24 mouse cellular contexts compared by ENCODE assay signal in genomic region chr14:28099084-28099483, GRCm38 (mm10).
DNase-seq lines count a peak whose midpoint lies in the region; ATAC-seq and TF ChIP-seq lines count a peak whose summit lies in the region.
"Had no signal": no experiment of that assay in that cellular context is flagged by ENCODE, and none has a peak within 500 bp of the region (broad histone marks: within the 10 kb centered on the region; RNA-seq: fewer than 3 reads in every experiment).

No protein-coding gene starts in this region.

- H3K27ac ChIP-seq in intestine, embryonic 15.5 days = no peak overlapping the region
- H3K27ac ChIP-seq in intestine, embryonic 16.5 days (ENCODE audit: low read length) = no peak overlapping the region
- no peak overlapping the region for H3K27ac ChIP-seq in kidney, adult 2 months (ENCODE audit: insufficient read depth, low read depth, low read length)
- H3K27ac ChIP-seq in intestine, postnatal 0 days (ENCODE audit: low read depth, low read length) = no peak overlapping the region
- H3K27ac ChIP-seq: embryonic facial prominence, embryonic 10.5 days; embryonic facial prominence, embryonic 12.5 days; forebrain, embryonic 13.5 days had no signal

- H3K9me3 ChIP-seq in intestine, embryonic 15.5 days = no peaks in the 10 kb centered on the region
- no peaks in the 10 kb centered on the region for H3K9me3 ChIP-seq in intestine, embryonic 16.5 days (ENCODE audit: control insufficient read depth, low read length)
- H3K9me3 ChIP-seq in intestine, postnatal 0 days (ENCODE audit: control insufficient read depth) = no peaks in the 10 kb centered on the region
- H3K9me3 ChIP-seq: embryonic facial prominence, embryonic 10.5 days; embryonic facial prominence, embryonic 12.5 days; forebrain, embryonic 13.5 days had no signal

- peak; percentile 59; the same call in 1 of the 2 replicates for ATAC-seq in intestine, embryonic 15.5 days
- no peak for ATAC-seq in intestine, embryonic 16.5 days
- ATAC-seq in intestine, postnatal 0 days = peak; percentile 73
- ATAC-seq: activated CD4-positive, CD25-positive, alpha-beta regulatory T cell, adult 4 months; CD4-positive, CD25-positive, alpha-beta regulatory T cell, adult 4 months; forebrain, embryonic 13.5 days; Patski had no signal

- no peaks in the 10 kb centered on the region for H3K36me3 ChIP-seq in intestine, embryonic 15.5 days
- H3K36me3 ChIP-seq in intestine, embryonic 16.5 days (ENCODE audit: control insufficient read depth, insufficient read depth, low read length) = no peaks in the 10 kb centered on the region
- H3K36me3 ChIP-seq in kidney, adult 2 months (ENCODE audit: control insufficient read depth, insufficient read depth, low read length) = no peaks in the 10 kb centered on the region
- H3K36me3 ChIP-seq in intestine, postnatal 0 days (ENCODE audit: control insufficient read depth, insufficient read depth) = no peaks in the 10 kb centered on the region
- H3K36me3 ChIP-seq: embryonic facial prominence, embryonic 10.5 days; embryonic facial prominence, embryonic 12.5 days; G1E had no signal

- H3K4me3 ChIP-seq in intestine, embryonic 15.5 days (replicated peaks) = no peak overlapping the region
- H3K4me3 ChIP-seq in intestine, embryonic 16.5 days (ENCODE audit: low read length) = no peak overlapping the region
- no peak overlapping the region for H3K4me3 ChIP-seq in kidney, adult 2 months (ENCODE audit: insufficient read depth, low read depth, low read length)
- no peak overlapping the region for H3K4me3 ChIP-seq in intestine, postnatal 0 days (ENCODE audit: low read depth, low read length)
- H3K4me3 ChIP-seq: embryonic facial prominence, embryonic 10.5 days; embryonic facial prominence, embryonic 12.5 days; forebrain, embryonic 13.5 days had no signal

- TF ChIP-seq POLR2A in kidney, adult 2 months (IDR thresholded peaks at IDR 0.05; ENCODE audit: low read depth, low read length) = no peak

- no peak overlapping the region for H3K9ac ChIP-seq in intestine, embryonic 15.5 days
- H3K9ac ChIP-seq in intestine, embryonic 16.5 days (ENCODE audit: low read depth, low read length) = no peak overlapping the region
- H3K9ac ChIP-seq in intestine, postnatal 0 days (ENCODE audit: low read depth, low read length) = no peak overlapping the region
- H3K9ac ChIP-seq: embryonic facial prominence, embryonic 12.5 days; forebrain, embryonic 13.5 days had no signal

- TF ChIP-seq CTCF in kidney, adult 2 months (conservative IDR thresholded peaks at IDR 0.05; ENCODE audit: insufficient read depth, insufficient read length, low read depth, low read length) = no peak
- no peak for TF ChIP-seq CTCF in intestine, postnatal 0 days (IDR thresholded peaks at IDR 0.05; ENCODE audit: low read depth)

- H3K27me3 ChIP-seq in intestine, embryonic 15.5 days (replicated peaks) = no peaks in the 10 kb centered on the region
- H3K27me3 ChIP-seq in intestine, embryonic 16.5 days (replicated peaks; ENCODE audit: control insufficient read depth, insufficient read depth, low read length) = no peaks in the 10 kb centered on the region
- H3K27me3 ChIP-seq in kidney, adult 2 months (replicated peaks; ENCODE audit: control insufficient read depth, insufficient read depth, low read length) = no peaks in the 10 kb centered on the region
- H3K27me3 ChIP-seq in intestine, postnatal 0 days (replicated peaks; ENCODE audit: control insufficient read depth, insufficient read depth, low read length) = no peaks in the 10 kb centered on the region
- H3K27me3 ChIP-seq: CH12.LX; embryonic facial prominence, embryonic 12.5 days; forebrain, embryonic 13.5 days; Patski had no signal

- H3K4me2 ChIP-seq in intestine, embryonic 15.5 days (replicated peaks) = no peak overlapping the region
- no peak overlapping the region for H3K4me2 ChIP-seq in intestine, embryonic 16.5 days (ENCODE audit: low read depth, low read length)
- H3K4me2 ChIP-seq in intestine, postnatal 0 days (replicated peaks; ENCODE audit: low read depth) = no peak overlapping the region
- H3K4me2 ChIP-seq: embryonic facial prominence, embryonic 12.5 days; forebrain, embryonic 13.5 days had no signal

- DNase-seq in kidney, adult 2 months = peak; percentile 45
- no peak for DNase-seq in kidney, postnatal 4 days
- peak; percentile 9 for DNase-seq in kidney, adult 9 months
- DNase-seq in kidney, postnatal 25 days = no peak
- DNase-seq: adrenal gland, adult 8-10 months; adrenal gland, postnatal 14 days; adrenal gland, postnatal 36 days; B cell, adult 2 months; cerebellum, adult 11-12 months; cerebellum, adult 2 months; cerebellum, adult 9-10 months; cerebellum, postnatal 10 days; cerebellum, postnatal 25 days had no signal

- 65% methylated on average over 5 of the region's 5 CpGs for WGBS in intestine, embryonic 15.5 days
- 63% methylated on average over 5 of the region's 5 CpGs for WGBS in intestine, embryonic 16.5 days
- WGBS in kidney, adult 2 months = 51% methylated on average over 5 of the region's 5 CpGs
- whole genome bisulfite sequencing in intestine, postnatal 0 days = 48% methylated on average over 5 of the region's 5 CpGs

- no peaks in the 10 kb centered on the region for H3K4me1 ChIP-seq in intestine, embryonic 15.5 days (replicated peaks)
- peaks cover 3% of the 10 kb centered on the region for H3K4me1 ChIP-seq in intestine, embryonic 16.5 days (ENCODE audit: control insufficient read depth, insufficient read depth, low read length)
- H3K4me1 ChIP-seq in kidney, adult 2 months (ENCODE audit: control insufficient read depth, insufficient read depth, low read length) = no peaks in the 10 kb centered on the region; the same call in 1 of the 2 replicates
- H3K4me1 ChIP-seq in intestine, postnatal 0 days (replicated peaks; ENCODE audit: control insufficient read depth, insufficient read depth, low read length) = no peaks in the 10 kb centered on the region
- H3K4me1 ChIP-seq: embryonic facial prominence, embryonic 10.5 days; embryonic facial prominence, embryonic 12.5 days; forebrain, embryonic 13.5 days had no signal

Comparison
In these comparisons a context has a peak if more than half of its experiments do, and no peak if none do; other contexts are left out.
1. DNase-seq: peak in kidney, adult 2 months (single experiment) and kidney, adult 9 months (single experiment); none in kidney, postnatal 4 days (0 of 2) and kidney, postnatal 25 days (0 of 2).